Mouse (Mus musculus): ENCODE data around the gene Olig1. TPM values are rescaled to one million over a fixed set of nuclear protein-coding genes. Genes with fewer than 3 reads are reported as not detected.

Gene Olig1
- not detected for total RNA-seq (2021)
- long read RNA-seq, experiment 1 = 0 reads
- long read RNA-seq, experiment 2 = 0 reads

DNA sequence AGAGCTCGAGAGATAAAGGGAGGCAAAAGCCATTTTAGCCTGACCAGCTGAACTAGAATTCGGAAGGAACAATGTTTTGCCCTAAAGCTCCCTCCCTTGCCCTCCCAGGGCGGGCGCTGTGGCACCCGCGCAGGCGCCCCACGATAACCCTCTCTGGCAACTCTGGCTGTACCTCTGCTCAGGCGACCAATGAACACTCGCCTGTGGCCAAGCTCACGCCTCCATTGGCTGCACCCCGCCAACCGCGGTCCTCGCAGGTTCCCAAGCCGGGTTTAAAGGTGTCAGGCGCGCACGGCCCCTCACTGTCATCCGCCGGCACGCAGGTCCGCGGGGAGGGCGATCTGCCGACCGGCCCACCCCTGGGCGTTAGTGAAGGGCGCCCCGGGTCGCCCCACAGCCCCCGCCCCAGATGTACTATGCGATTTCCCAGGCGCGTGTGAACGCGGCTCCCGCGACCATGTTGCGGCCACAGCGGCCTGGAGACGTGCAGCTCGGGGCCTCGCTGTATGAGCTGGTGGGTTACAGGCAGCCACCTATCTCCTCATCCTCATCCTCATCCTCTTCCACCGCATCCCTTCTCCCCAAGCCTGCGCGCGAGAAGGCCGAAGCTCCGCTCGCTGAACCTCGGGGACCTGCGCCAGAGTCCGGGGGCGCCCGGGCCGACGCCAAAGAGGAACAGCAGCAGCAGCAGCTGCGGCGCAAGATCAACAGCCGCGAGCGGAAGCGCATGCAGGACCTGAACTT lies at the start of gene Olig1:
Olig1 (plus strand) TSS at position 305 of the 744 bp plus-strand sequence.
- peak; percentile 76 for DNase-seq

DNA sequence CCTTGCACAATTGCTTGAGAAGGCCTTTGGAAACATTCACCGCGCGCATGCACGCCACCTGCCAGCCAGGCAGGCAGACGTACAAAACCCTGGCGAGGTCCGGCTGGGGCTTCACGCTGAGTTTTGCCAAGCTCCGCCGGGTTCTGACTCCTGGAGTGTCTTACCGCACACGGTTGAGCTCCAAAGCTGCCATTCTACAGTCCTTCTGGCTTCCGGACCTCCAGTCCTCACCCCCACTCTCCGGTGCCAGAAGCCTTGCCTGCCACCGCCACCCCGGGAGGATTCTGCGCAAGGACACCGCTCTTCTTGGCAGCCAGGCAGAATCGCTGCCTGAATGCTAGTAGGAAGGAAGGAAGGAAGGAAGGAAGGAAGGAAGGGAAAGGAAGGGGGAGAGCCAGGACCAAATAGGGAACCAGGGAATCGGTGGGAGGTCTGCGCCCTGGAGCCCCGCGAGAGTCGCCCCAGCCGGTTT lies 47.4 kb upstream of the Olig1 start:
- no peak for DNase-seq

DNA sequence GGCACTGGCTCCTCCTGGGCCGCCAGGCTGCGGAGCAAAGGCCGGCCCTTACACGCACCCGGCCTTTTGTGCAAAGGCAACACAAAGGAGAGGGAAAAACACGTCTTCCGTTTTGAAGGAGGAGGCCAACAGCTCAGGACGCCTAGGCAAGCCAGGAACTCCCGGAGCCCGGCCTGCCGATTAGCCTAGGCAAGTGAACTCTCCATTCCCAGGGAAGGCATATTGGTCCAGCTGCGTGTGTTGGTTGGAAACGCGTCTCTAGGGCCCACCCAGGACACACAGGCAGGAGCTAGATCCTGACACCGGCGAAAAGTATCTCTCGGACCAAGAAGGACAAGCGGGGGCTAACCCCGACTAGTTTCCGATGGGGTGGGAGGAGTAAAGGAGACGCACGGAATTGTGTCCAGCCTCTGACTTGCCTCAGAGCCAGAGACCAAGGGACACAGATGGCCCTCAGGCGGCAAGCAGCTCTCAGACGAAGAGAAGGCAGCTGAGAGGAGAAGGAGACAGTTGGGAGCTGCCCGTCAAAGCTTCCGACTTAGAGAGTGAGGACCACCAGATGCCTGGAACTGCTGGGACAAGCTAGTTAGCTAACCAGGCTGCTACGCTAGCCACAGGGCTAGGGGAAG lies 46.8 kb upstream of the Olig1 start:
- DNase-seq = no peak

DNA sequence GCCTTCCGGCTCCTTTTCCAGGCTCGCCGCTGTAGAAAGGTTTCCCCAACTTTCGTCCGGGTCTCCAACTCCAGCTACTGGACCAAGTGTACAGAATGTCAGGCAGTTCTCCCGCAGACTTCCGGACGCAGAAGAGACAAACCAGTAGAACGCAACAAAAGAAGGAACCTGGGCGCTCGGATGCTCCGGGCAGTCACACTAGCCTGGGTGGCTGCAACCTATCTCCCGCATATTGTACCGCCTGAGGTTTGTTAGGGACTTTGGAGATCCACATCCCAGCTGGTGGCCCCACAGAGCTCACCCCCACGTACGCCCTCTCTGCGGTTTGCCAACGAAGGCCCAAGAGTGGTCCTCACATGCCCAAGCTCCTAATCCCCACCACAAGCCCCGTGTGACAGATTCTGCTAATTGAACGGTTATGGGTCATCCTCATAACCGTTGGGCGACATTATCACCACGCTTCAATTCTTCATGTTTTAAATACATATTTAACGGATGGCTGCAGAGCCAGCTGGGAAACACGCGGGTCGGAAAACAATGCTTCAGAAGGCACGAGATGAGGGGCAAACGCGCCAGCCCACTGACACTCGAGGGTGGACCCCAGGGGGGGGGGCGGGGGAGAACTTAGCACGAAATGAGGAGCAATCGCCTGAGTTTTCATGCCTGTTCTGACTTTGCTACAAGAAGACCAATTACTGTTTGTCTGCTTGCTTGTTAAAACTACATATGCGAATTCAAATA lies 46.1 kb upstream of the Olig1 start:
- no peak for DNase-seq

DNA sequence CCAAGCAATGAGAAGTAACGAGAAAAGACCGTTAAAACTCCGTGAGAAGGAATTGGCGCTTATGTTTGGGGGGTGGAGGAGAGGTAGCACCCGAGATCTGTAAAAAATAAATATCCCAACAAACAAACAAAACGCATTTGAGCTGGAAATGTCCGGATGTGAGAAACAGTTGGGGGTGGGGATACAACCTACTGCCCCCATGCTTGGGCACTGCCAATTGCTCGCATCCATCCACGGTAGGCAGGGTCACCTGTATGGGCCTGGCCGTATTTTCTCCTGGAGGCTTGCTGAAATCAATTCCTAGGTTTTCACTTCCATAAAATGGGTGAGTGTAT lies 45.5 kb upstream of the Olig1 start:
- DNase-seq = no peak

DNA sequence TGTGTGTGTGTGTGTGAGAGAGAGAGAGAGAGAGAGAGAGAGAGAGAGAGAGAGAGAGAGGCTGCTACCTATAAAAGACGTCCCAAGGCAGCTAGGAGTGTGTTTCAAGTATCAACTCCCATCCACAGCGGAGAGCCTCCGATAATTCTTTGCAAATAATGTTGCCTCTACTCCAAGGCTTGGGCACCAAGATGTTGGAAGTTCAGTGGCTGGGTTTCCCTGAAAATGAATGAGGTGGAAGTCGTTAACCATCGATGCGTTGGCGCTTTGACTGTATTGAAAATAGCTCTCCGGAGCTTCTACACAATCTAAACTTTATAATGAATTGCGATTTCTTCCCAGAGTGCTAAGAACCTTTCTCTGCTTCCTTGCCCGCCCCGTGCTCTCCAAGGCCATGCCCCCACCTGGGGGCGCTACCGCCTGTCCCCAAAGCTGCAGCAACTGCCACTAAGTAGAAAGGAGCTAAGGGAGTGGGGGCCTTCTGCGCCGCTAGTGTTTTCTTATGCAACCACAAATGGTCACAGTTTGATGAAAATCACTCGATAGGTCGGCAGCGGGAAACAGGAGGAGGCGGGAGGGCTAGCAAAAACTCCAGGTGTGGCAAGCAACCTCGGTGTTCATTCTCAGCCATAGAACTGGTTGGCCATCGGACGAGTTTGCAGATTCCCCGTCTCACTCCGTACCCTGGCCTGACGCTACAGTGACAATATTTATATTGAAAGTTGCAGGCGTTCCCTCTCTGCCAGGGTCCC lies 44.9 kb upstream of the Olig1 start:
- DNase-seq = no peak

DNA sequence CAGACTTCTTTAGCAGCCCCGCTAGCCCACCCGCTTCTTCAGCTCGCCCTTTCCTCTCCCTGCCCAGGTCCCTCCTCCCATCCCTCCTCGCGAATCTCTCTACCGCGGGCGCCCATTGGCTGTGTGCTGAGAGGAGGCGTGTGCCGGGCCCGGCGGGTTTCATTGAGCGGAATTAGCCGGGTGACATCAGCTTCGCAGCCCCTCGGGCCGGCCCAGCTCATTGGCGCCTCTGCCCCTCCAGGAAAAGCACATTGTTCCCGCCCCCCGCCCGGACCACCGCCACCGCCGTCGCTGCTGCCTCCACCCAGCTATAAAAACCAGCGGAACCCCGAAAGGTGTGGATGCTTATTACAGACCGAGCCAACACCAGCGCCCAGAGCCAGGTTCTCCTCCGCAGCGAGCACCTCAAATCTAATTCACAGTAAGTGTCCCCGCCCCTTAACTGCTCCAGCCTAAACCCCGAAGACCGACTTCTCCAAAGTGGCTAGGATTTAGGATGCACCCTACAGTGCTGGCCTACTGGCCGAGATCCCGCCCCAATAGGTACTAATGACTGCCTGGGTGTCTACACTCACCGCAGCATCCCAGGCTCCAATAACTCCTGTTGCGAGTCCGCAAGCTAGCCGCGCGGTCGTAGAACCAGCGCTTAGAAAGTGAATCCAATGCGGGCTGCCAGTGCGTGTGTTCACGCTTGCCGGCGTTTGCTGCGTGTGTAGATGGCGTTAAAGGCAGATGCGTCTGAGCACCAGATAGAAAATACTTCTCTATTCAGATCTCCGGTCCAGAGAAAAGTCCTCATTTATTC lies 44.1 kb upstream of the Olig1 start, which contains the start of gene Olig2:
Olig2 (plus strand) TSS at position 225 of the 805 bp plus-strand sequence.
- DNase-seq = no peak

DNA sequence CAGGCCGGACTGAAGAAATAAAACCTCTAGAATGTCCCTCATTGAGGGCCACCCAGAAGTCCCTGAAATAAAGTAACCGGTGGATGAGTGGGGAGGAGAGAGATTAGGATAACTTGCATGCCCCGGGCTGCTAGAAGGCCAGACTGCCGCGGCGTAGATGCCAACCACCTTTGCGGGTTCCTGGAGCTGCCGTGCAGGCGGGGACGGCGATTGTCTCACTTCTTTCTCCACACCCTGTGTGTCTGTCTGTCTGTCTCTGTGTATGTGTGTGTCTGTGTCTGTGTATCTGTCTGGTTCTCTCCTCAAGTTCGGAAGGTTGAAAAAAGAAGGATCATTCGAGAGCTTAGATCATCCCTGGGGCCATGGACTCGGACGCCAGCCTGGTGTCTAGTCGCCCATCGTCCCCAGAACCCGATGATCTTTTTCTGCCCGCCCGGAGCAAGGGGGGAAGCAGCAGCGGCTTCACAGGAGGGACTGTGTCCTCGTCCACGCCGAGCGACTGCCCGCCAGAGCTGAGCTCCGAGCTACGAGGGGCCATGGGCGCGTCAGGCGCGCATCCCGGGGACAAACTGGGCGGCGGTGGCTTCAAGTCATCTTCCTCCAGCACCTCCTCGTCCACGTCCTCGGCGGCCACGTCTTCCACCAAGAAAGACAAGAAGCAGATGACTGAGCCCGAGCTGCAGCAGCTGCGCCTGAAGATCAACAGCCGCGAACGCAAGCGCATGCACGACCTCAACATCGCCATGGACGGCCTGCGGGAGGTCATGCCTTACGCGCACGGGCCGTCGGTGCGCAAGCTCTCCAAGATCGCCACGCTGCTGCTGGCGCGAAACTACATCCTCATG lies 43.3 kb upstream of the Olig1 start:
- no peak for DNase-seq

DNA sequence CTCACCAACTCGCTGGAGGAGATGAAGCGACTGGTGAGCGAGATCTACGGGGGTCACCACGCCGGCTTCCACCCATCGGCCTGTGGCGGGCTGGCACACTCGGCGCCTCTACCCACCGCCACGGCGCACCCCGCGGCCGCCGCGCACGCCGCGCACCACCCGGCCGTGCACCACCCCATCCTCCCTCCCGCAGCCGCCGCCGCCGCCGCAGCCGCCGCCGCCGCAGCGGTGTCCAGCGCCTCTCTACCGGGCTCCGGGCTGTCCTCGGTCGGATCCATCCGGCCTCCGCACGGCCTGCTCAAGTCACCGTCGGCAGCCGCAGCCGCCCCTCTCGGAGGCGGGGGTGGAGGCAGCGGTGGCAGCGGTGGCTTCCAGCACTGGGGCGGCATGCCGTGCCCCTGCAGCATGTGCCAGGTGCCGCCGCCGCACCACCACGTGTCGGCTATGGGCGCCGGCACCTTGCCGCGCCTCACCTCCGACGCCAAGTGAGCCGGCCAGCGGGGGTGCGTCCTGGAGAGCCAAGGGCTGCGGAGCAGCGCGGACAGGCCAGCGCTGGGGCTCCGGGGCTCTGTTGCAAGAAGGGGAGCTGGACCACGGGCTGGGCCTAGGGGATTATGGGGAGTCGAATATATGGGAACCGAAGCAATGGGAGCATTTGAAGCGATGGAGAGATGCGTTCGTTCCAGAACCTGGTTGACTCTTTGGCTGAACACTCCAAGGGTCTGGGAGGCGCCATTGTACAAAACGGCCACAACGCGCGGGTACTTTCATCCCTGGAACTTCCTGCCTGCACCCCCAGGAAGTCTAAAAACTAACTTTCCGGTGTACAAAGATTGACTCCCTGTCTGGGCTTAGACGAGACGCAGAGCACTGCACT lies 42.5 kb upstream of the Olig1 start:
- DNase-seq = no peak

DNA sequence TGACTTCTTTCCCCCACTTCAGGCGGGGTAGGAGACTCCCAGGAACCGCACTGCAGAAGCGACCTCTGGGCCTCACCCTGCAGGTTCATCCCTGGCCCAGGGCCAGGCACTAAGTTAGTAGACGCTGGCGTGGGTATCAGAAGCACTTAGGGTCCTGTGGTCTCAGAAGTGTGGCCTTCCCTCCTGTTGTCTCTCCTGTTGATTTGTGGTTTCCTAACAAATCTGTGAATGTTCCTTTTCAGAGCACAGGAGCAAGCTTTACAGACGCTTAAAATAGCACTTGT lies 41.9 kb upstream of the Olig1 start:
- DNase-seq = no peak

DNA sequence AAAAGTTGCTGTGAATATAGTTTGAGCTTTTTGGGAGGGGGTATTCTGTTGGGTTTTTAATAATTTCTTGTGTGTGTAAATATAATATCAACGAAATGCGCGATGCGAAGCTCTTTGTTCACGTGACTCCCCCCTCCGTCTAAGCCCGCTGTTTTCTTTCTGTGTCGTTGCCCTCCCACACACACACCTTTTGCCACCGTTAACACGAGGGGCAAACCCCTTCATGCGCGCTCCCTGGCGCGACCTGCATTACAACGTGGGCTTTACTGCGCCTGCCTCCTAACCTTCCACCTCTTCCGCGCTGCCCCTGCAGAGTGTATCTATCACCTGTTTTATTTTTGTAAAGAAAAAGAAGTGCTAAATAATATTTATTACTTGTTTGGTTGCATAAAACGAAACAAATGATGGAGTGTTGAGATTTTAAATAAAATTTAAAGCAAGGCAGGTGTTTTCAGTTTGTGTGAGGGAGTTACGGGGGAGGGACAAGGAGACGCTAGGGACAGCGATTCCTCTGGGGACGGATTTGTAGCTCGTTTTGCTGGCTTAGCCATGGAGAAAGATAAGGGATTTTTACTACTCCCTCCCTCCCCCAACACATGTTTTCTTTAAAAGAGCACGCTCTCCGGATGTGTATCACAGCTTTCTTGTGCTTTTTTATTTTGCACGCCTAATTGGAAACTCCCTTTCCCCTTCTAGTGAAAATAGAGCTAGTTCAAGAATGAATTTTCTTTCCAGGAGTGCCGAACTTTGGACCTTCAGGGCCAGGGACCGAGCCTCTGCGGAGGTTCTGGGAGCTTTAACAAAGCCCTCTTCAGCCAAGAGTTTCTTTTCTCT lies 41.1 kb upstream of the Olig1 start:
- DNase-seq = no peak

DNA sequence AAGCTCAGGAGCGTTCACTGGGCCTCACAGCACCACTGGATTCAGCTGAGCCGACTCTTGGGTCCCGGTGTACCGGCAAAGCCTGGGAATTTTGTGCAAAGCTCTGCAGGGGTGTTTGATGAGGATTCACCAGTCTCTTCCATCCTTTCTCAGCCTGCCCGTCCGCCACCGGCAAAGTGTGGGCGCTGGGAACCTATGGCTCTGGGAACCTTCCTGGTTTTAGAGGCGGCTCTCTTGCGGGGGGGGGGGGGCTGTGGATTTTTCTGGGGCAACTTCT lies 40.6 kb upstream of the Olig1 start:
- DNase-seq = no peak

DNA sequence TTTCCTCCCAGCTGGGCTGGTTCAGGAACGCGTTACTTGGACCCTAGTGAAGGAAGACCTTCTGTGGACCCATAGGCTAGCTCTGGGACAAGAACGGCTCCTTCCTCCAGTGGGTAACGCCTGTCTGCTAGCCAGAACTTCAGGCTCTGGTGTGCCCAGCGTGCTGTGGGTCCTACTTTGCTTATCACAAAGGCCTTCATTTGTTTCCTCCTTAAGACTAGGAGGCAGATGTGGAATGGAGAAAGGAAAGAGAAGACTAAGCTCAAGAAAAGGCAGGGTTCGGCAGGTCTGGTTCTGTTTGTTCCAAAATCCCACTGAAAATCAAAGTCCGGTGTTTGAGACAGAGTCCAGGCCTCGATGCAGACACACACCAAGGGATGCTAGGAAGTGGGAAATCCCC lies 39.9 kb upstream of the Olig1 start:
- no peak for DNase-seq

DNA sequence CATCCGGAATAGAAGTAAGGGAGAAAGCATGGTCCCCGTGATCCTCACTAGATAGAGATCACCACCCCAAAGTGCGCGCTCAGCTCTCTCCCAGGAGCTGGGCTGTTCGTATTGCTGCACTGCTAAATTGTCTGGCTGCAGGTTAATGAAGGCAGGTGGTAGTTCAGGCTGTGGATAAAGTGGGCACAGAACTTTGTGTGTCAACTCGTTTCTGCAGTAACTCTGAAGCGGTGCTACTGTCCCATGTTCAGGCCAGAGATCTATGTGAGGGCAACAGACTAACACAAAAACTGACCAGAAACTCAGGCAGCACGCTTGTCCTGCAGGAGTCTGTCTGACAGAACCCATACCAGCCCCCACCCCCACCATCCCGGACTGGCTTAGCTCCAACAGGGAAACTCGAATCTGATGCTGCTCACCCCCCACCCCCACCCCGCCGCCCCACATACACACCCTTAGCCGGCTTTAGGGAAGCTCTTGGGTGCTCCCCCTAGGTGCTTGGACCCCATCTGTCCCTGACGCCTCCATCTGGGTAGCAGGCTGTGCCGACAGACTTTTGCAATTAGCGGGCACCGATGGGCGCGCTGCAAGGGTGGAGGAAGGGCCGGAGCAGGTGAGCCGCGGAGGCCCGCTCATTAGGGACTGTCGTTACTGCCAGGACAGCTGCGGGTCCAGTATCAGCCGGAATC lies 37.6 kb upstream of the Olig1 start:
- no peak for DNase-seq

DNA sequence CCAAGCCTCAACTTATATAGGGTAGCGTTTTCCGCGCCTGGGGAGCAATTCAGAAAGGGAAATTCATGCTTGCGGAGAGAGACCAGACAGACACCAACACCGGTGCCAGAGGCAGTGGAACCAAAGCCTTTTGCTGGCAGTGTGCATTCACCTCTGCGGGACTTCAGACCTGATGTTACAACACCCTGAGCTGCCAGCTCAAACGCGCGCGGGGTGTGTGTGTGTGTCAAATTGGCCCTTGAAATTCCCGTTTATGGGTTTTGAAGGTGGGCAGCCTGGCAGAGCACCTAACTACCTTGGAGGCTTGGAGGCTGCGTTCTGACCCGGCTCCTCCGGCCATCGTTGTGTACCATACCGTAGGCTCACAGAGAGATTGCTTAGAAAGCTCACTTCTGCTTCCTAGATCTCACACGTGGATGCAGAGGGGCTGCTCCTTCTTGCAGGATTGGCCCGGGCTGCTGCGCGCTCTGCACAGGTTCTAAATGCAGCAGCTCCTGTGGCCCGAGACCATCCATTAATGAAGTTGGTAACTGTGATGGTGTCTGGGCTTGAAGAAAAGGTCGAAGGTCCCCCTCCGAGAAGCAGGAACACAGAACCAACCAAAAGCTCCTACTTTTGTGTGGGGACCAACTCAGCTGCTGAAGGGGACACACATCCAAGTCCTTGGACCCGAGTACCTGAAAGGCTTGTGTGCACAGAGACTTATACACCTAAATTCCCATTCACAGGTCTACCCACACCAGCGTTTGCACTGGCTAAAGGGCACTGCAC lies 36.9 kb upstream of the Olig1 start:
- no peak for DNase-seq

DNA sequence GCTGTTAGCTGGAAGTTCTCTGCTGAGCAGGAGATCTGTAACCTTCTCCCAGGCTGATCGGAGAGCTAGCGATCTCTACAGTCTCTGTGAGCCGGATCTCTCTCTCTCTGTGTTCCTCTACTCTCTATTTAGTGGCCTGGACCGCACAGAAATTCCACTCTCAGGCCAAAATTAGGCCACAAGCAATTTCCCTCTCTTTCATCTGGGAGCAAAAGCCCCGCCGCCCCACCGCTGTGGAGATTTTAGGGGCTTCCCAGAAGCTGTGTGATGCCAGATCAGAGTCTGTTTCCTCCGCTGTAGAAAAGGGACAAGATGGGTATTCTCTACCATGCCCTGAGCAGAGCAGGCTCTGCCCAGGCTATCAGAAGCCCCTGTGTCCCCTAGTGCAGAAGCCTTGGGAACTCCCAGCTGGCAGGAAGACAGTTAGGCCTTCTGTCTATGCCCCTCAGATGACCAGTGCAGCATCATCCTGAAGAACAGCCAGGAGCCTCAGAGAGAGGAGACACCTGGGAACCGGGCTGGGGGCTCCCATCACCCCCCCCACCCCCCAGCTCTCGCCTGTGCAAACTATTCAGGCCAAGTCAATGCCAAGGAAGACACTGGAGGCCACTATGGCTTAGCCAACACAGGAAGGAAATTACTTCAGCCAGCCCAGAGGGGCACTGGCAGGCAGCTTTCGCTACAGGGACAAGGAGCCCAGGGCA lies 36.2 kb upstream of the Olig1 start:
- DNase-seq = no peak

DNA sequence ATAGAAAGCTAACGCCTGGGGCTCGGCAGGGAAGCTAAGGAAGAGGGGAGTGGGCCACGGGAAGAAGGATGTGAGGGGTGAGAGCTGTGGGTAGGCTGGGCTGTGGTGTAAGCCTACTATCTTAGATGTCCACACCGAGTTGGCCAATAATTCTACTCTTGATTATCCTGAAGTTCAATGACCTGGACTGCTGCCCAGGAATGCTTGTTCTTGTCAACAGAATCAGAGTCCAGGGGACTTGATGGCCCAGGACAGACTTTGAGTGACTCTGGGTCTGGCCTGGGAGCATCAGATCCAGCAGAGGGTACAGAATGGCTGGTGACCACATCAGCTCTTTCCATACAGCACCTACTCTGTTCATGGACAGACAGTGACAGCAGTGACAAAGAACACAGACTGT lies 30.5 kb upstream of the Olig1 start:
- no peak for DNase-seq

All from gastrocnemius, postnatal 25 days (tissue).